Mouse (Mus musculus) mouse trophoblast stem cell (cell line): ENCODE measurements around the gene Nr4a3.

Source experiments
- in situ Hi-C, 2 experiments: fragments of 300-500 bp; cut with MseI, MboI; formaldehyde crosslinking; loops; 2 replicates in 1 of 2; 3 replicates in 1 of 2; pipeline ENCODE4 v1.15.1; 2025

Nr4a3 gene

GRCm38 (mm10) chr4:48108591-48108990, 63.6 kb downstream of the Nr4a3 start:
- in situ Hi-C loops = no loop called here

GRCm38 (mm10) chr4:48110331-48110730, 65.4 kb downstream of the Nr4a3 start:
- in situ Hi-C loops = no loop called here

GRCm38 (mm10) chr4:48116191-48116590, 71.2 kb downstream of the Nr4a3 start:
- in situ Hi-C loops = no loop called here

GRCm38 (mm10) chr4:48124416-48124772, 79.4 kb downstream of the Nr4a3 start:
- in situ Hi-C loops = no loop called here

GRCm38 (mm10) chr4:48124773-48125469, 80.0 kb downstream of the Nr4a3 start, which contains the start of gene Stx17:
Gene Stx17, plus strand, starts transcription at chr4:48124915.
- in situ Hi-C loops = no loop called here

- in situ Hi-C loops = no loop called here
Measured at GRCm38 (mm10) chr4:48130314-48130713, 85.4 kb downstream of the Nr4a3 start.

- in situ Hi-C loops = no loop called here
Measured at GRCm38 (mm10) chr4:48131606-48132005, 86.7 kb downstream of the Nr4a3 start.

GRCm38 (mm10) chr4:48132721-48133120, 87.8 kb downstream of the Nr4a3 start:
- in situ Hi-C loops = no loop called here
